Mouse (Mus musculus) bone marrow, adult 2 months (tissue): Measurements from ENCODE around the gene Bcdin3d.

Experiments
- CTCF ChIP-seq: fragments of 200-500 bp; IDR thresholded peaks from 2 replicates; pipeline ENCODE4 v1.5.1; 2011; ENCODE audit warnings: low read length, control low read depth; ENCODE audit not compliant: control insufficient read depth, insufficient read depth
- POLR2A ChIP-seq: fragments of 200-500 bp; IDR thresholded peaks from 2 replicates; pipeline ENCODE4 v1.6.1; 2011; ENCODE audit warnings: low read depth, mild to moderate bottlenecking, control low read depth, low read length, borderline replicate concordance; ENCODE audit not compliant: control insufficient read depth

DNA sequence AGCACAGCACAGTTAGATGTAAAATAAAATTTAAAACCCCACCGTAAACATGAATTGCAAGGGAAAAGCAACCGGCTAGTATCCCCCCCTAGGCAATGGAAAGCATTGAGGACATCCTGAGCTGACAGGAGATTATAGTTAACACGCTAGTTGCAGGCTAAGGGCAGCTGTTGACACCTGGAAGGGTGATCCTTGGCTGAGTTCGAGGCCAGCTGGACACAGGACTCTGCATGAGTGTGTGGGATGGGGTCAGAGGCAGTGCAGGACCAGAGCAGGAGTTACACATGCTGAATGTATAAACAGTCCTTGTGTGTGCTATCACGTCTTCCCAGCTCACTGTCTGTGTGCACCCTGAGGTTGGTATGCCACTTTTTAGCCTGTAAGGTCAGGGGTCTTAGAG, 28.7 kb upstream of the Bcdin3d start:
- no peak for TF ChIP-seq POLR2A
- no peak for TF ChIP-seq CTCF
